Mouse (Mus musculus) heart, adult 2 months (tissue): ENCODE results near the gene Col7a1. TPM values are rescaled to one million over a fixed set of nuclear protein-coding genes. Genes with fewer than 3 reads are reported as not detected.

Source experiments
- DNase-seq, 2 experiments: peaks; one replicate each; pipeline ENCODE4 v3.0.0; 2021
- H3K27ac ChIP-seq: fragments of 200-600 bp; 2 replicates; pipeline ENCODE4 v1.8.1; 2022
- H3K27me3 ChIP-seq: fragments of 200-500 bp; 2 replicates; pipeline ENCODE4 v1.6.1; 2012; ENCODE audit warnings: mild to moderate bottlenecking, low read length, inconsistent platforms, mixed read lengths; ENCODE audit not compliant: control insufficient read depth, insufficient read depth
- H3K36me3 ChIP-seq: fragments of 200-500 bp; 2 replicates; pipeline ENCODE4 v1.6.1; 2012; ENCODE audit warnings: low read length, inconsistent platforms; ENCODE audit not compliant: control insufficient read depth, insufficient read depth
- H3K4me1 ChIP-seq: fragments of 200-500 bp; 2 replicates; pipeline ENCODE4 v1.6.1; 2011; ENCODE audit warnings: low read length; ENCODE audit not compliant: control insufficient read depth, insufficient read depth
- H3K4me3 ChIP-seq: fragments of 200-600 bp; 2 replicates; pipeline ENCODE4 v1.8.1; 2022
- H3K79me2 ChIP-seq: fragments of 200-500 bp; replicated peaks from 2 replicates; pipeline ENCODE4 v1.6.1; 2012; ENCODE audit warnings: mild to moderate bottlenecking, inconsistent platforms, low read length, moderate library complexity, mixed read lengths; ENCODE audit not compliant: control insufficient read depth, insufficient read depth
- H3K9ac ChIP-seq: fragments of 200-500 bp; 2 replicates; pipeline ENCODE4 v1.6.1; 2012; ENCODE audit warnings: low read depth, mild to moderate bottlenecking, control low read depth, inconsistent platforms, low read length, mixed read lengths
- CTCF ChIP-seq: fragments of 200-600 bp; IDR thresholded peaks from 2 replicates; pipeline ENCODE4 v1.8.1; 2022; ENCODE audit warnings: antibody characterized with exemption, mild to moderate bottlenecking, moderate library complexity
- EP300 ChIP-seq: fragments of 200-500 bp; IDR thresholded peaks from 2 replicates; pipeline ENCODE4 v1.6.1; 2011; ENCODE audit warnings: low read depth, low read length, control low read depth; ENCODE audit not compliant: insufficient read depth
- POLR2A ChIP-seq: fragments of 200-500 bp; IDR thresholded peaks from 2 replicates; pipeline ENCODE4 v1.6.1; 2011; ENCODE audit warnings: mild to moderate bottlenecking, low read depth, low read length, control low read depth; ENCODE audit not compliant: insufficient read depth
- WGBS: fragments of 180-500 bp; shearing (Covaris S2); methylation state at CpG from one replicate; pipeline ENCODE4 v1.1.7; 2018; 5-methylcytosine and 5-hydroxymethylcytosine counted together
- intact Hi-C: fragments of 180-260 bp; cut with DNase I; formaldehyde crosslinking; loops from one replicate; pipeline ENCODE4 v1.15.1; 2025
- polyA plus RNA-seq: library from polyadenylated mRNA; depleted of rRNA; stranded (reverse); fragments of >200 nt; gene quantifications from 2 replicates; pipeline ENCODE4 v1.2.3, GENCODE M21; 2012
- total RNA-seq, 2 experiments: library from RNA; stranded (reverse); gene quantifications; 2 replicates each; pipeline ENCODE4 v1.2.3; 2021

Col7a1 gene
- total and polyA plus RNA-seq, 3 experiments = 0.30 to 0.57 (median 0.47) TPM

DNA sequence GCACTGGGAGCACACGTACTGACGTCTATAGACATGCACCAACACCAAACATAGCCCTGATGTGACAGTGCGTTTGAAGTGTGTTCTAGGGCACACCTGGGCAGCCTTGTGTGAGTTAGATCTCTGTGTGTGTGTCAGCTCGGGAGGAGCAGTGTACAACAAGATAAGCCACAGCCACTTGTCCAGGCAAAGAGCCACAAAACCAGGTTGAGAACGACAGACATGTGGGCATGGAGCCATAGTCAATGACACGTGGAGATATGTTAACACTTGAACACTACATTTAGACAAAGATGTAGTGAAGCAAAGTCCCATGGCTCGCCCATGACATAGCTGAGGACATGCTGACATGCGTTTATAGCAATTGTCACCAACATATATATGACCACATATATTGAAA is 17.2 kb downstream of the Col7a1 start:
- no peak overlapping the region for H3K27ac ChIP-seq
- H3K4me1 ChIP-seq = peaks cover 1% of the 10 kb centered on the region; the same call in 1 of the 2 replicates
- H3K79me2 ChIP-seq = no peaks in the 10 kb centered on the region
- DNase-seq = peak in 1 of 2 experiments; percentile 41
- no peaks in the 10 kb centered on the region for H3K27me3 ChIP-seq
- no peaks in the 10 kb centered on the region for H3K36me3 ChIP-seq
- intact Hi-C loops = no loop called here
- TF ChIP-seq EP300 (no peak), CTCF (no peak), POLR2A (no peak)
- WGBS = 49% methylated on average over 8 of the region's 8 CpGs
- H3K4me3 ChIP-seq = no peak overlapping the region
- H3K9ac ChIP-seq = no peak overlapping the region

DNA sequence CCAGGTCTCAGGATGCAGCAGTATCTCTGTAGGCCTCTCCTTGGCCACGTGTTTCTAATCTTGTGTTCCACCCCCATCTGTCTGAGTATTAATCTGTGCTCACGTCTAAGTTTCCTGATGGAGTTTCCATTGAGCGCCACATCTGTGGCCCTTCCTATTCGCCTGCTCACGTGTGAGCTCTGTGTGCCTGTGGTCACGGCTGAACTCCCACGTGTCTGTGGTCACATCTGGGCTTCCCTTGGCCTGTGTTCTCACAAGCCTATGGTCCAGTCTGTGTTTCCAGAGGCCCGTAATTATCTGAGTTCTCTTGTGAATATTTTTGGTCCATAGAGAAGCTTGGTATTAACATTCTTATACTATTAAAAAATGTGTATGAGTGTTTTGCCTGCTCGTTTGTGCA is 23.1 kb downstream of the Col7a1 start:
- Histone ChIP-seq H3K27ac (no peak overlapping the region), H3K36me3 (no peaks in the 10 kb centered on the region), H3K27me3 (no peaks in the 10 kb centered on the region), H3K9ac (no peak overlapping the region), H3K4me1 (no peaks in the 10 kb centered on the region), H3K4me3 (no peak overlapping the region), H3K79me2 (no peaks in the 10 kb centered on the region)
- intact Hi-C loops = no loop called here
- no peak for TF ChIP-seq CTCF
- TF ChIP-seq POLR2A = no peak
- no peak for TF ChIP-seq EP300
- no peak for DNase-seq
- 67% methylated on average over 9 of the region's 9 CpGs for WGBS

DNA sequence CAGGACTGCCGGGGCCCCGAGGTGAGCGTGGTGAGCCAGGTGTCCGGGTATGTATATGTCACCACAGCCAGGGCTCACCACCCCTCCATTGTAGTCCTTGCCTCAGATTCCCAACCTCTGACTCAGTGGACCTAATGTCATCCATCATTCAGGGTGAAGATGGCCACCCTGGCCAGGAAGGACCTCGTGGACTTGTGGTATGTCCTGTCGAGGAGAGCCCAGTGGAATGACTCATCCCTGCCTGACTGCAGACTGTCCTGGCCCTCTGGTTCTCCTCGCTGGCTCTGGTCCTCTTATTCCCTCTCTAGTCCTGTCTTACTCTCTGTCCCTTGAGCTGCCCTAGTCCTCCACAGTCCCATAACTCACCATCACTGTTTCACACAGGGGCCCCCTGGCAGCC is 24.6 kb downstream of the Col7a1 start:
- H3K4me3 ChIP-seq = no peak overlapping the region
- TF ChIP-seq EP300 = no peak
- no peak for TF ChIP-seq POLR2A
- TF ChIP-seq CTCF = no peak
- no peak overlapping the region for H3K9ac ChIP-seq
- no peak for DNase-seq
- H3K27me3 ChIP-seq = no peaks in the 10 kb centered on the region
- H3K27ac ChIP-seq = no peak overlapping the region
- WGBS = 69% methylated on average over 7 of the region's 7 CpGs
- H3K4me1 ChIP-seq = no peaks in the 10 kb centered on the region
- H3K79me2 ChIP-seq = no peaks in the 10 kb centered on the region
- no peaks in the 10 kb centered on the region for H3K36me3 ChIP-seq
- intact Hi-C loops = no loop called here

GRCm38 (mm10) chr9:108982498-108982897 is 29.1 kb downstream of the Col7a1 start:
- no peaks in the 10 kb centered on the region for H3K4me1 ChIP-seq
- no peak overlapping the region for H3K9ac ChIP-seq
- no peaks in the 10 kb centered on the region for H3K27me3 ChIP-seq
- no peak overlapping the region for H3K27ac ChIP-seq
- TF ChIP-seq EP300 (no peak), CTCF (no peak), POLR2A (no peak)
- no peak for DNase-seq
- no peak overlapping the region for H3K4me3 ChIP-seq
- no peaks in the 10 kb centered on the region for H3K79me2 ChIP-seq
- H3K36me3 ChIP-seq = no peaks in the 10 kb centered on the region
- intact Hi-C loops = no loop called here
- WGBS = 66% methylated on average over 8 of the region's 8 CpGs

- intact Hi-C loops = no loop called here
- no peaks in the 10 kb centered on the region for H3K79me2 ChIP-seq
- 66% methylated on average over 9 of the region's 9 CpGs for WGBS
- no peaks in the 10 kb centered on the region for H3K36me3 ChIP-seq
- no peak overlapping the region for H3K27ac ChIP-seq
- no peak for DNase-seq
- no peaks in the 10 kb centered on the region for H3K27me3 ChIP-seq
- H3K9ac ChIP-seq = no peak overlapping the region
- TF ChIP-seq EP300 (no peak), CTCF (no peak), POLR2A (no peak)
- no peaks in the 10 kb centered on the region for H3K4me1 ChIP-seq
- no peak overlapping the region for H3K4me3 ChIP-seq
Observed at GRCm38 (mm10) chr9:108983209-108983608, 29.8 kb downstream of the Col7a1 start.

DNA sequence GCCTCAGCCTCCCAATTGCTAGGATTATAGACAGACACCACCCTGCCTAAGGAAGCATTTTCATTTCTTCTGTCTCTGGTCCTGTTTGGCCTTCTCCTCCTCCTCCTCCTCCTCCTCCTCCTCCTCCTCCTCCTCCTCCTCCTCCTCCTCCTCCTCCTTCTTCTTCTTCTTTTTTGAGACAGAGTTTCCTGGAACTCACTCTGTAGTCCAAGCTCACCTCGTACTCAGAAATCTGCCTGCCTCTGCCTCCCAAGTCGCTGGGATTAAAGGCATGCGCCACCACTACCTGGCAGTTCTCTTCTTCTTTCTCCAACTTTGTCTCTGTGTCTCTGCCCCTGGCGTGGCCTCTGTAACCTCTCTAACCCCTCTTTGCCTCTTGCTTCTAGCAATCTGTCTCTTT is 32.3 kb downstream of the Col7a1 start, which contains the start of gene Ucn2:
Gene Ucn2 (plus strand): TSS at position 301 of the 400 bp plus-strand sequence.
- Histone ChIP-seq H3K79me2 (no peaks in the 10 kb centered on the region), H3K27me3 (no peaks in the 10 kb centered on the region), H3K4me1 (peaks cover 5% of the 10 kb centered on the region; the same call in 1 of the 2 replicates), H3K36me3 (no peaks in the 10 kb centered on the region), H3K9ac (no peak within 1 kb of the TSS), H3K4me3 (no peak within 1 kb of the TSS), H3K27ac (no peak within 1 kb of the TSS)
- intact Hi-C loops = no loop called here
- DNase-seq = no peak
- 80% methylated on average over 3 of the region's 4 CpGs for WGBS
- no peak for TF ChIP-seq POLR2A
- TF ChIP-seq EP300 = no peak
- TF ChIP-seq CTCF = no peak
